Mouse (Mus musculus) urinary bladder, postnatal 36 days (tissue): ENCODE measurements around the gene Zfp867.
A peak's percentile ranks its signal among the peaks of the same experiment; 100 is the strongest.

Source experiments
- DNase-seq, 2 experiments: peaks; one replicate each; pipeline ENCODE4 v3.0.0; 2022; ENCODE audit warnings: low spot score in 2 of 2, mixed read lengths in 1 of 2

Zfp867 gene

GRCm38 (mm10) chr11:59458973-59459372 is 13.3 kb downstream of the Zfp867 start:
- peak; percentile 78 for DNase-seq

- no peak for DNase-seq
Measured at GRCm38 (mm10) chr11:59456891-59457290, 15.4 kb downstream of the Zfp867 start.

- DNase-seq: no peak
Measured at GRCm38 (mm10) chr11:59456346-59456745, 15.9 kb downstream of the Zfp867 start.

- DNase-seq: no peak
Measured at GRCm38 (mm10) chr11:59451086-59451485, 21.2 kb downstream of the Zfp867 start, which contains the start of gene Snap47. TSS of gene Snap47 (minus strand) at chr11:59451186.

GRCm38 (mm10) chr11:59450230-59450771 is 22.0 kb downstream of the Zfp867 start:
- no peak for DNase-seq

GRCm38 (mm10) chr11:59449741-59450229 is 22.5 kb downstream of the Zfp867 start, which contains the start of gene Jmjd4:
TSS of gene Jmjd4 (plus strand) at chr11:59450045.
- DNase-seq: peak; percentile 90 to 91

GRCm38 (mm10) chr11:59443102-59443501 is 29.2 kb downstream of the Zfp867 start:
- no peak for DNase-seq

GRCm38 (mm10) chr11:59437954-59438353 is 34.3 kb downstream of the Zfp867 start:
- DNase-seq: no peak

- no peak for DNase-seq
Measured at GRCm38 (mm10) chr11:59432261-59432660, 40.0 kb downstream of the Zfp867 start.

GRCm38 (mm10) chr11:59429959-59430358 is 42.3 kb downstream of the Zfp867 start:
- no peak for DNase-seq

- no peak for DNase-seq
Measured at GRCm38 (mm10) chr11:59428057-59428660, 44.1 kb downstream of the Zfp867 start.

GRCm38 (mm10) chr11:59425671-59426101 is 46.6 kb downstream of the Zfp867 start:
- no peak for DNase-seq

- DNase-seq: no peak
Measured at GRCm38 (mm10) chr11:59423010-59423588, 49.2 kb downstream of the Zfp867 start.

GRCm38 (mm10) chr11:59421967-59422366 is 50.3 kb downstream of the Zfp867 start:
- peak; percentile 56 to 70 for DNase-seq

- DNase-seq: no peak
Measured at GRCm38 (mm10) chr11:59421436-59421835, 50.8 kb downstream of the Zfp867 start.

- no peak for DNase-seq
Measured at GRCm38 (mm10) chr11:59418708-59419107, 53.6 kb downstream of the Zfp867 start.

- DNase-seq: no peak
Measured at GRCm38 (mm10) chr11:59412999-59413863, 59.0 kb downstream of the Zfp867 start.

- DNase-seq: no peak
Measured at GRCm38 (mm10) chr11:59412058-59412457, 60.2 kb downstream of the Zfp867 start.
